Mouse (Mus musculus) bone marrow, adult 2 months (tissue): ENCODE results near the gene Gm7942. TPM values are rescaled to one million over a fixed set of nuclear protein-coding genes. Genes with fewer than 3 reads are reported as not detected.
"Not testable (repeated sequence)": the region's sequence is repeated elsewhere in the genome, so short reads cannot be mapped to it uniquely, and the experiment has no call there.

Source experiments
- H3K27ac ChIP-seq: fragments of 200-500 bp; 2 replicates; pipeline ENCODE4 v1.5.1; 2012; ENCODE audit warnings: low read depth, mild to moderate bottlenecking, control low read depth, inconsistent platforms, low read length; ENCODE audit not compliant: control insufficient read depth, poor library complexity, insufficient read depth
- H3K4me1 ChIP-seq: fragments of 200-500 bp; 2 replicates; pipeline ENCODE4 v1.6.1; 2011; ENCODE audit warnings: low read length; ENCODE audit not compliant: control insufficient read depth, insufficient read depth
- H3K4me3 ChIP-seq: fragments of 200-500 bp; replicated peaks from 2 replicates; pipeline ENCODE3; 2011; ENCODE audit warnings: mild to moderate bottlenecking, low read depth, low read length, control low read depth; ENCODE audit not compliant: control insufficient read depth
- WGBS: fragments of 180-500 bp; shearing (Covaris S2); methylation state at CpG from one replicate; pipeline ENCODE4 v1.1.7; 2018; 5-methylcytosine and 5-hydroxymethylcytosine counted together
- polyA plus RNA-seq: library from polyadenylated mRNA; stranded (reverse); fragments of >200 nt; gene quantifications from 2 replicates; pipeline ENCODE4 v1.2.4, GENCODE M21; 2011; ENCODE audit warnings: low replicate concordance; ENCODE audit not compliant: missing spikeins, insufficient read depth, insufficient read length

Gm7942 gene
- polyA plus RNA-seq, result not detected in 2 replicates

DNA sequence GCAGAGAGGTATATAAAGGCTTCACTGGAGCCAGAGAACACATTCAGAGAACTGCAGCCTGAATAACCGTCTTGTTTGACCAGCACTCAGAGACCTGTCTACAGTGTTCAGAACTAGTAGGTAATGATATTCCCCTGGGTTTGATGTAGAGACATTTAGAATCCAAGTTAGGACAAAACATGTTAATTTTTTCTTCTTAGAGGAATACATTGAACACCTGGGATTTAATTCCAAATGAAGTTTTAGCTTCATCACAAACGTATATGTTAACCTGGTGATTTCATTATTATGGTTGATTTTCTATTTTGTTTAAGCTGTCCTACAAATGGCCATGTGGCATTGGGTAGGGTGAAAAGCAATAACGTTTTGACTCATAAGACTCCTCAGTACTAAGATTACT, at the start of gene Gm7942:
Gm7942 (plus strand) TSS at position 301 of the 400 bp plus-strand sequence.
- no CpG with 5 or more reads among the region's 3 CpGs for WGBS
- H3K4me1 ChIP-seq, H3K27ac ChIP-seq, H3K4me3 ChIP-seq: not testable (repeated sequence)

Other genes with a start within 250 kb of the Gm7942 start
- 1.5 TPM in 1 of 2 replicates, not detected in the other for gene Gm3183, start 241.5 kb upstream of the Gm7942 start, polyA plus RNA-seq
- gene Gm6367, start 118.3 kb upstream of the Gm7942 start, polyA plus RNA-seq, result not detected in 2 replicates
- not detected in 2 replicates for gene Gm16513, start 75.7 kb downstream of the Gm7942 start, polyA plus RNA-seq
- gene Gm10424, start 165.8 kb downstream of the Gm7942 start, polyA plus RNA-seq, result not detected in 2 replicates
- not detected in 2 replicates for gene Gm3259, start 199.0 kb downstream of the Gm7942 start, polyA plus RNA-seq